Mouse (Mus musculus) ES-Bruce4 (cell line): ENCODE results near the gene Ss18l1.

Experiments
- CTCF ChIP-seq: IDR thresholded peaks from one replicate; pipeline ENCODE4 v1.8.1; 2011; ENCODE audit warnings: low read depth, low read length
- EP300 ChIP-seq: IDR thresholded peaks from 2 replicates; pipeline ENCODE4 v1.6.1; 2011; ENCODE audit warnings: low read depth, low read length; ENCODE audit not compliant: insufficient read depth

GRCm38 (mm10) chr2:180050986-180051385, 8.7 kb downstream of the Ss18l1 start:
- TF ChIP-seq CTCF, result peak; percentile 92
- TF ChIP-seq EP300, result no peak
